Mouse (Mus musculus): ENCODE measurements around the gene Cfap20.

DNA sequence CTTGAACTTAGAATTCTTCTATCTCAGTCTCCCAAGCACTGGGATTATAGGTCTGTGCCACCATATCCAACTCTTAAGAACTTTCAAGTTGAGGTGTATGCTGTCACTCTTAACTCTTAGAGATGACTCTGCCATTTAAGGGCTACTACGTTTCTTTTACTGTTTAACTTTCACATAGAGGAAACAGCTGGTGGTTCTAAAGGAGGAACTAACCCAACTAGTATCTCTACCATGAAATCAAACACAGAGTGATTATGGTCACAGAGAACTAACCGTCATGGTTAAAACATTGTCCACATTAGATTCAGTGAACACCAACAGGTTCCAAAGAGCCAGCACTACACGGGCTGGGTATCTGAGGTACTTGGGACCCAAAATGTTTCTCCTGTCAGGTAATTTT is 34.3 kb upstream of the Cfap20 start:
- TF ChIP-seq POLR2A (IDR thresholded peaks at IDR 0.05; ENCODE audit: borderline replicate concordance, control insufficient read depth, low read depth, low read length) (no peak), CTCF (IDR thresholded peaks at IDR 0.05; ENCODE audit: control insufficient read depth, insufficient read depth, low read length) (no peak)
